23 mouse cellular contexts compared by ENCODE assay signal in the genomic region with DNA sequence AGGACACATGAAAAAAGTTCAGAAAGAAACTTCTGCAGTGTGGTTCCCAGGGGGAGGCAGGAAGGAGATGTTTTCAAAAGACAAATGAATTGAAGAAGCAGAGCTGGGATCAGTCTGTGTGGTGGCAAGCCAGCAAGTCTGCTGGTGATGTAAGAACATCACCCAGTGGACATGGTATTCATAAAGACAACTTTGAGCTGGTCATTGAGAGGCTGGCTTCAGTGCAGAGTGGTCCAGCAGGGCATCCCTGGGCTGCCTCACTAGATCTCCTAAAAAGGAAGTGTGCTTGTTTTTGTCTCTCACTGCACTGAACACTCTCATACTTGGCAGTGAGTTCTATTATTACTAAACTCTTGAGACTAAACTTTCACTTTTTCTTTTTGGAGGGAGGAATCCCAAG. TPM values are rescaled to one million over a fixed set of nuclear protein-coding genes. Genes with fewer than 3 reads are reported as not detected.
A peak's percentile ranks its signal among the peaks of the same experiment; 100 is the strongest.
DNase-seq lines count a peak whose midpoint lies in the region; ATAC-seq lines count a peak whose summit lies in the region.
"Had no signal": no experiment of that assay in that cellular context is flagged by ENCODE, and none has a peak within 500 bp of the region (broad histone marks: within the 10 kb centered on the region; RNA-seq: fewer than 3 reads in every experiment).

No protein-coding gene starts in this region.

- peaks cover 17% of the 10 kb centered on the region for H3K4me1 ChIP-seq in lung, embryonic 15.5 days
- peaks cover 4% of the 10 kb centered on the region; the same call in 1 of the 2 replicates for H3K4me1 ChIP-seq in stomach, embryonic 16.5 days (ENCODE audit: control insufficient read depth, insufficient read depth, low read length)
- peaks cover 49% of the 10 kb centered on the region for H3K4me1 ChIP-seq in hindbrain, embryonic 12.5 days

- ATAC-seq in lung, embryonic 15.5 days (ENCODE audit: borderline replicate concordance, extremely low read depth, low FRiP score, low TSS enrichment), result peak; percentile 71; the same call in 1 of the 2 replicates
- ATAC-seq in stomach, embryonic 16.5 days (ENCODE audit: insufficient read depth, low FRiP score), result peak; percentile 48; the same call in 1 of the 2 replicates
- ATAC-seq in hindbrain, embryonic 12.5 days (ENCODE audit: low FRiP score), result no peak
- ATAC-seq: forebrain, postnatal 0 days; inflammation-experienced regulatory T-cells, adult 6 months had no signal

- H3K4me2 ChIP-seq in lung, embryonic 15.5 days, result no peak overlapping the region
- H3K4me2 ChIP-seq in stomach, embryonic 16.5 days (ENCODE audit: low read depth, low read length), result no peak overlapping the region
- no peak overlapping the region for H3K4me2 ChIP-seq in hindbrain, embryonic 12.5 days (replicated peaks)
- H3K4me2 ChIP-seq: heart, embryonic 13.5 days; liver, embryonic 11.5 days; midbrain, embryonic 11.5 days had no signal

- H3K9me3 ChIP-seq in lung, embryonic 15.5 days, result no peaks in the 10 kb centered on the region
- no peaks in the 10 kb centered on the region for H3K9me3 ChIP-seq in stomach, embryonic 16.5 days (replicated peaks; ENCODE audit: control insufficient read depth, low read length)
- H3K9me3 ChIP-seq in hindbrain, embryonic 12.5 days (replicated peaks), result no peaks in the 10 kb centered on the region
- H3K9me3 ChIP-seq: forebrain, embryonic 10.5 days; heart, embryonic 13.5 days had no signal

- intact Hi-C loops in heart, postnatal 25 days (cut with DNase I), result no loop called here

- H3K9ac ChIP-seq in lung, embryonic 15.5 days, result no peak overlapping the region
- H3K9ac ChIP-seq in stomach, embryonic 16.5 days (ENCODE audit: low read length), result no peak overlapping the region
- H3K9ac ChIP-seq in hindbrain, embryonic 12.5 days, result no peak overlapping the region
- H3K9ac ChIP-seq: forebrain, postnatal 0 days; heart, embryonic 13.5 days had no signal

- no peaks in the 10 kb centered on the region for H3K36me3 ChIP-seq in lung, embryonic 15.5 days
- no peaks in the 10 kb centered on the region for H3K36me3 ChIP-seq in stomach, embryonic 16.5 days (ENCODE audit: control insufficient read depth, insufficient read depth, low read length)
- H3K36me3 ChIP-seq in hindbrain, embryonic 12.5 days, result peaks cover 23% of the 10 kb centered on the region

- peak overlapping the region; percentile 32; the same call in 1 of the 2 replicates for H3K27ac ChIP-seq in lung, embryonic 15.5 days
- peak overlapping the region; percentile 82 for H3K27ac ChIP-seq in stomach, embryonic 16.5 days (ENCODE audit: low read length)
- no peak overlapping the region for H3K27ac ChIP-seq in hindbrain, embryonic 12.5 days
- H3K27ac ChIP-seq: forebrain, embryonic 10.5 days; heart, embryonic 13.5 days; left cerebral cortex, adult 2 months; macrophage had no signal

- no peaks in the 10 kb centered on the region for H3K27me3 ChIP-seq in lung, embryonic 15.5 days
- H3K27me3 ChIP-seq in stomach, embryonic 16.5 days (ENCODE audit: control insufficient read depth, insufficient read depth, low read length), result no peaks in the 10 kb centered on the region
- H3K27me3 ChIP-seq in hindbrain, embryonic 12.5 days, result no peaks in the 10 kb centered on the region
- H3K27me3 ChIP-seq: CH12.LX; heart, embryonic 13.5 days had no signal

- H3K4me3 ChIP-seq in lung, embryonic 15.5 days, result no peak overlapping the region
- H3K4me3 ChIP-seq in stomach, embryonic 16.5 days (replicated peaks; ENCODE audit: low read length), result no peak overlapping the region
- H3K4me3 ChIP-seq in hindbrain, embryonic 12.5 days, result no peak overlapping the region
- H3K4me3 ChIP-seq: forebrain, embryonic 10.5 days; heart, embryonic 13.5 days; left cerebral cortex, adult 2 months had no signal

- peak; percentile 25 to 43 for DNase-seq in heart, adult 18-20 months
- DNase-seq in heart, postnatal 25 days (ENCODE audit: low spot score), result no peak
- no peak for DNase-seq in lung, postnatal 10 days
- peak; percentile 26 for DNase-seq in adipocyte (ENCODE audit: low spot score)
- DNase-seq: cerebellum, adult 2 months; cerebellum, postnatal 36 days; forebrain, postnatal 0 days; kidney, adult 9 months; kidney, postnatal 25 days; retina, postnatal 1 day; thymus, postnatal 36 days had no signal

RNA-seq across cellular contexts. Expression of a gene that starts 32.9 kb away (rescaled TPM):
- 10 to 100 TPM in 1 of 2 experiments, 1 to 10 TPM in 1; 9.9 to 10.8 TPM for total RNA-seq in heart, adult 18-20 months (2021)
- 10 to 100 TPM; 12.4 to 14.9 TPM for total RNA-seq in heart, postnatal 25 days (2021)
- polyA plus RNA-seq in lung, embryonic 15.5 days (2015; fragmentation: Nextera tagmentation; extraction: Ambion mirVana), result 63.4 and 76.4 TPM in 2 replicates
- 126 and 134 TPM in 2 replicates for polyA plus RNA-seq in stomach, embryonic 16.5 days (2015; fragmentation: Nextera tagmentation; extraction: Ambion mirVana)
- polyA plus RNA-seq in hindbrain, embryonic 12.5 days (2016; fragmentation: Nextera tagmentation; extraction: Ambion mirVana), result 1,280 and 1,328 TPM in 2 replicates
- total RNA-seq: MEL had no signal

Comparison
In these comparisons a context has a peak if more than half of its experiments do, and no peak if none do; other contexts are left out.
1. DNase-seq: peak in heart, adult 18-20 months (2 of 2) and adipocyte (single experiment); none in heart, postnatal 25 days (single experiment) and lung, postnatal 10 days (single experiment).